Mouse (Mus musculus): ENCODE measurements around the gene Ryr3.

GRCm38 (mm10) chr2:113016236-113016635 lies 200.7 kb downstream of the Ryr3 start:
- no peak for TF ChIP-seq CTCF (IDR thresholded peaks at IDR 0.05; ENCODE audit: extremely low read depth, insufficient read length, insufficient replicate concordance, low read depth, low read length)
- no peak for TF ChIP-seq POLR2A (IDR thresholded peaks at IDR 0.05; ENCODE audit: low read depth, low read length)

All from small intestine, adult 2 months (tissue).